Mouse (Mus musculus) bone marrow macrophage, adult 2 months (primary cell): Measurements from ENCODE around the gene Jph3. TPM values are rescaled to one million over a fixed set of nuclear protein-coding genes. Genes with fewer than 3 reads are reported as not detected.

ENCODE experiments used
- H3K27ac ChIP-seq: 2 replicates; pipeline ENCODE4 v1.5.1; 2012; ENCODE audit warnings: low read depth, low read length; ENCODE audit not compliant: insufficient read depth
- H3K4me1 ChIP-seq: 2 replicates; pipeline ENCODE4 v1.6.1; 2012; ENCODE audit warnings: low read length; ENCODE audit not compliant: control insufficient read depth, insufficient read depth
- H3K4me3 ChIP-seq: 2 replicates; pipeline ENCODE4 v1.5.1; 2012; ENCODE audit warnings: mild to moderate bottlenecking, low read length, moderate library complexity; ENCODE audit not compliant: insufficient read depth
- CTCF ChIP-seq: IDR thresholded peaks from 2 replicates; pipeline ENCODE4 v1.5.1; 2012; ENCODE audit warnings: low read depth, mild to moderate bottlenecking, low read length, moderate library complexity
- POLR2A ChIP-seq: IDR thresholded peaks from 2 replicates; pipeline ENCODE4 v1.6.1; 2012; ENCODE audit warnings: mild to moderate bottlenecking, low read depth, low read length, borderline replicate concordance
- polyA plus RNA-seq: library from polyadenylated mRNA; stranded (reverse); fragments of >200 nt; gene quantifications from 2 replicates; pipeline ENCODE4 v1.2.4, GENCODE M21; 2012; ENCODE audit not compliant: missing spikeins, insufficient read depth, insufficient read length

Jph3 gene
- polyA plus RNA-seq, 1 experiment: not detected

DNA sequence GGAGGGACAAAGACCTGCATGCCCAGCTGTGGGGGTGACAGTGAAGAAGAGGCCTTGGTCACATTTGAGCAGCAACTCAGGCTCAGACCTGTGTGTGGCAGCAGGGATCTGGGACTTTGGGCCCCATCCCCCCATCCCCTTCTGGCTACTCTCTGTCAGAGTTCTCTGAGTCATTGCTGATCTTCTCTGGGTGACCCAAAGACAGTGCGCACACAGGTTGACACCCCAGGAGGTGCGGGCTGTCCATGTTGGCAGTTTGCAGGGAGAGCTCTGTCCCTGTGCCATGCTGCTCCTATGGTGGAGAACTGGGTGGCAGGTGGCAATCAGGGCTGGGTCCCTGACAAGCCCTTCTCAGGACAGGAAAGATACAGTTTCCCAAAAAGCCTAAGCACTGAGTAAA, 40.2 kb downstream of the Jph3 start:
- Histone ChIP-seq H3K27ac (no peak overlapping the region), H3K4me1 (no peaks in the 10 kb centered on the region), H3K4me3 (no peak overlapping the region)
- no peak for TF ChIP-seq CTCF
- TF ChIP-seq POLR2A: no peak

DNA sequence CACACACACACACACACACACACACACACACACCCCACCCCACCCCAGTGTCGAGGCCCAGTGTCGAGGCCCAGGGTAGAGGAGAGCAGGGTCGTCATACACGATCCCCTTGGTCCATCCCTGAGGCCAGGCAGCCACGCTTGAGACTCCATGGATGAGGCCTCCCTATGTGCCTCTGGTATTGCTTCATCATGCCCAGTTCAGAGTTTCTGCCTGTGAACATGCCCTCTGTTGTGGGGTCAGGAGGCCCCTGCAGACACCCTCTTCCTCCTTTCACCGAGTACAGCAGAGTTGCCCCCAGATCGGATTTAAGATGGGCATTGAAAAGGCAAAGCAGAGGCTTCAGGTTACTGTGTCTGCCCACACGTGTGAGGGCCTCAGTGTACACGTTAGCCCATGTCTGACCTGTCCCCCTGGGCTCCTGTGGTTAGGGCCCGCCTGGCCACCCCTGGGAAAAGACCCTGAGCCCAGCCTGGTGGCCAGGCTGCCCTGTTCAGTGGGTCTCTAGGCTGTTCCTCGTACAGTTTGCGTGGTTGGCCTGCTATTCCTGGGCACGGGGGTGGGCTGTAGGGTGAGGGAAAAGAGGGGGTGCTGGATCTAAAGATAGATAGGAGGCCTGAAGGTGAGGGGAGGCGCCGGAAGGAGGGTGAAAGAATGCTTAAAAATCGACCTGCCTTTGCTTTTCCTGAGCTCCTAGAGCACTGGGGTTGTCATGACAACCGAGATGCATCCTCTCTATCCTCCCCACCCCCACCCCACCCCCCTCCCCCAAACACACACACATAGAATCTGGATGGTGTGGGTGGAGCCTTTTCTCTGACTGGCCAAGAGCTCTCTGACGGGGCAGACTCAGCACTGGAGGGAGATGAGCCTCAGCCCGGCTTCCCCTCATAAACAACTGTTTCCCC, 41.7 kb downstream of the Jph3 start:
- H3K4me1 ChIP-seq: peaks cover 4% of the 10 kb centered on the region; the same call in 1 of the 2 replicates

DNA sequence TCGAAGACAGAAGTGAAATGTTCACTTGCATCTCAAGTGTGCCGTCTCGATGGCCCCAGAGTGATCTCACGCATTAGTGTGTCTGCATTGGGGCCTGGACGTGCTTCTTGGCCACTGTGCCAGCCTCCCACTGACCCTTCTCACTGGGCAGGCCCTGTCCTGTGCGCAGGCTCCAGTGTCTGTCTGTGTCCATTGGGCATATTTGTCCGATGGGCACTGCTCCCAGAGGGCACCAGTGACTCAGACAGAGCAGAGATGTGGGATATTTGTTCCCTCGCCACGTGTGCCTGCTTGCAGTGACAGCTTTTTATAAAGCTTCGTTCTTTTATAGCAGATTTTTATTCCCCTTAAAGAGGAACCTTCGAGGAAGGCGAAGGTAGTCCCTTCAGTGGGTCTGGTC, 44.5 kb downstream of the Jph3 start:
- Histone ChIP-seq H3K4me1 (peaks cover 11% of the 10 kb centered on the region), H3K27ac (no peak overlapping the region), H3K4me3 (no peak overlapping the region)
- TF ChIP-seq POLR2A (no peak), CTCF (no peak)

More for the DNA sequence above, 41.7 kb downstream of the Jph3 start:
- Histone ChIP-seq H3K4me3 (no peak overlapping the region), H3K27ac (no peak overlapping the region)
- TF ChIP-seq CTCF: no peak
- no peak for TF ChIP-seq POLR2A

DNA sequence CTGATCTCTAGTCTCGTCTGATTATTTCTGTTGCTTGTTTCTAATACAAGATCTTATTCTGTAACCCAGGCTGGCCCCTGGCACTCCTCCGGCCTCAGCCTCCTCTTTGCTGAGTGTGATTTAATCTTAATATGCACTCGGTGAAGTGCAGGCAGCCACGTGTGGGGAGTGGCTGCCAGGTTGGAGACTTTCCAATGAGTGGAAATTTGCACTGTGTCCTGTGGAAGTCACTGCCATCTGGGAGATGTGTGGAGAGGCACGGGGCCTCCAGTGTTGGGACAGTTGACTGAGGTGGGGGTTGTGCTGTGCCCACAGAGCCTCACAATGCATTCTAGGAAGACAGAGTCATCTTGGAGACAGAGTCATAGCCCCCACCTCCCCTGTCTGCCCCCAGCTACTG, 53.1 kb downstream of the Jph3 start:
- TF ChIP-seq POLR2A (no peak), CTCF (no peak)
- no peak overlapping the region for H3K27ac ChIP-seq
- peaks cover 7% of the 10 kb centered on the region for H3K4me1 ChIP-seq
- no peak overlapping the region for H3K4me3 ChIP-seq

DNA sequence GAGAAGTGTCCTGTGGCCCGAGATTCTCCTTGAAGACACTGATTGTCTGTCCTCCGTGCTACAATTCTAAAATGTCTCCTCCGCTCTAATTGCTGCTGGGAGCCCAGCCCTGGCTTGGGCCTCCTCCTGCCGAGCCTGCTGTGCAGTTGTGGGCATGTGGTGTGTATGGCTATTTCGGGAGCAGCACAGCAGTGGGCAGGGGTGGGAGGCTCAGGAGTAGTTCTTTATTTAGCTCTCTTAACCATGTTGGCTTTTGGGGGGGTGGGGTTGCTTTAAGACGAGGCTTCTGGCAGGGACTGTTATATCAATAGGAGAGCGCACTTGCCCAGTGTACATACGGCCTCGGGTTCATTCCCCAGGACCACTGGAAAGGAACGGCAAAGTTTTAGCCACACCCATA, 57.1 kb downstream of the Jph3 start:
- TF ChIP-seq CTCF (no peak), POLR2A (no peak)
- Histone ChIP-seq H3K4me3 (no peak overlapping the region), H3K27ac (no peak overlapping the region), H3K4me1 (peaks cover 14% of the 10 kb centered on the region)

DNA sequence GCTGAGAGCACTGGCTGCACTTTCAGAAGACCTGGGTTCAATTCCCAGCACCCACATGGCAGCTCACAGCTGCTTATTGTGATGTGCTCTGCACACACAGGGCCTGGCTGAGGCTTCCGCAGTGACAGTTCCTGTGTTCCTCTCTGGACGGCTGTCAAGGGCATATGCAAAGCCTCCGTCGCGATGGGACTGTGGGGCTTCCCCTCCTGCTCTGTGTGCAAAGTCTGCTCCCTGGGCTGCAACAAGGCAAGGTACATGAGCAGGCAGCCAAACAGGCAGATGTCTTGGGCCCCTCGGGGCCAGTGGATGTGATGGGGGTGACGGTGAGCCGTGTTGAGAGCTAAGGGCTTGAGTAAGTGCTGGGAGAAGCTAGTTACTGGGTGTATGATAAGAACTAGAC, 59.4 kb downstream of the Jph3 start:
- Histone ChIP-seq H3K27ac (no peak overlapping the region), H3K4me1 (peaks cover 34% of the 10 kb centered on the region), H3K4me3 (no peak overlapping the region)
- TF ChIP-seq POLR2A (no peak), CTCF (no peak)

DNA sequence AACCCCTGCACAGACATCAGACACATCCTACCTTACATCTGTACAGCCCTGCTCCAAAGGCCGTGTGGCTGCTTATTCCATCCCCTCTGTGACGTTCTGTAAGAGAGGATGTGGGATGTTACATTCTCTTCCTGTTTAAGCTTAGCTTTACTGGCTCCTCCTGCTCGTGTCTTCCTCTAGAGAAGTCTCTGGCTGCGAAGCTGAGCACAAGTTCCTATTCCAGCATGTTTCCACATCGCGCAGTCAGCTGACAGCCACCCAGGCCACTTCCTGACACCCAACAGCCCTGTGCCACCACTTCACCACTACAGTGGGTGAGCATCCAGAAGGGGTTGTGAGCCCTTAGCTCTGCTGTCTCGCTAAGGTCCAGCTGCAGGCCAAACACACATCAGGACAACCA, 62.7 kb downstream of the Jph3 start:
- peak overlapping the region; percentile 88 for H3K27ac ChIP-seq

DNA sequence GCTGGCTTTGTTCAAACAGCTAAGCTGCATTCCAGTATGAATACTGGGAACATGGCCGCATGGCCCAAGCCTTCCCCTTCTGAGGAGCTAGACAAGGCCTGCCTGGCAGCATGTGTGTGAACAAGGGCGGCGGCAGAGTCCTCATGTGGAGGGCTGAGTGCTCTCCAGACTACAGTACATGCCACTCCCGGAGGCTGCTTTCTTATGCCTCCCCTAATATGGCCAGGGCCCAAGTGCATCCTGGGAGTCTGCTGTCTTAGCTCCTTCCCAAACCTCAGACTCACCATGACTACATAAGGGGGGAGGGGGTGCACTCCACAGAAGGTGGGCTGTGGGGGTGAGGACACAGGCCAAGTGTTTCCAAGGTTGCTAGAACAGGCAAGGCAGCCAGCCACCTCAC, 63.2 kb downstream of the Jph3 start:
- TF ChIP-seq POLR2A (no peak), CTCF (no peak)
- Histone ChIP-seq H3K4me1 (peaks cover 44% of the 10 kb centered on the region), H3K4me3 (no peak overlapping the region), H3K27ac (peak overlapping the region; percentile 88)

More for the DNA sequence above, 62.7 kb downstream of the Jph3 start:
- H3K4me3 ChIP-seq: peak overlapping the region; percentile 36
- TF ChIP-seq POLR2A (no peak), CTCF (no peak)
- H3K4me1 ChIP-seq: peaks cover 44% of the 10 kb centered on the region

DNA sequence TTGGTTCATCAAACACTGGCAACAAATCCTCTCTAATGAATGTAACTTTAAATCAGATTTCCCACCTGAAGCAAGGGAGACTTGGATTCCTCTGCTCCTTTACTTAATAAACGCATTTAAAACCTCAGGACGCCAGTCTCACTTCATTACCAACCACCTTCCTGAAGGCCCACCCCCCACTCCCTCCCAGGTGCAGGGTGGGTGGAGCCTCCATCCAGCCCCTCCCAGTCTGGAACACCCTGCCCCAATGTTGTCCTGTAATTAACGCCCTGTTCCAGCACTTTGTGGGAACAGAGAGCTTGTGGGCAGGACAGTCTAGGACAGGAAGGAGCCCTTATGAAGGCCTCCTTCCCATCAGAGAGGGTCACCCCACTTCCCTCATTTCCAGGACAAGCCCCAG, 64.7 kb downstream of the Jph3 start:
- peaks cover 40% of the 10 kb centered on the region for H3K4me1 ChIP-seq
- no peak for TF ChIP-seq CTCF
- no peak overlapping the region for H3K4me3 ChIP-seq
- H3K27ac ChIP-seq: no peak overlapping the region

DNA sequence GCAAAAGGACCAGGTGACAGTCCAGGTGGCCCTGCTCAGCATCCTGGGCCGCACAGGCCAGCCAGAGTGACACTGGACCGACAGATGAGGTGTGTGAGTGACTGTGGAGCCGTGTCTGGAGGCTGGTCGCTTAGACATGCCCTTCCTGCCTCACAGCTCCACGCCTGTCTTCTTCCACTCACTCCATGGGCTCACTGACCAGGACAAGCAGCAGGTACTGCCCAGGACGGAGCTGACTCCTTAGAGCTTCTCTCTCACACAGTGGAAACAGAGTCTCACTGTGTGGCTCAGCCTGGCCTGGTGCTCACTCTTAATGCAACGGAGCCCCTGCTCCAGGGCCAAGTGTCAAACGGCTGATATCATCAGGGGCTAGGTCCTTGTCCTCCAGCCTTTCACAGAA, 66.0 kb downstream of the Jph3 start:
- Histone ChIP-seq H3K27ac (no peak overlapping the region), H3K4me3 (no peak overlapping the region), H3K4me1 (peaks cover 40% of the 10 kb centered on the region)
- TF ChIP-seq POLR2A (no peak), CTCF (no peak)
